Mouse (Mus musculus): ENCODE data around the gene 9930104L06Rik. TPM values are rescaled to one million over a fixed set of nuclear protein-coding genes. Genes with fewer than 3 reads are reported as not detected.

9930104L06Rik gene
- total RNA-seq, 1 experiment, result 23.8 TPM

- H3K9me3 ChIP-seq (ENCODE audit: control insufficient read depth, insufficient read depth, low read depth, low read length), result no peaks in the 10 kb centered on the region
- no peak for DNase-seq (ENCODE audit: low read depth, low spot score)
- H3K9ac ChIP-seq (ENCODE audit: insufficient read depth, low read depth, low read length, poor library complexity, severe bottlenecking), result no peak overlapping the region
- no peak overlapping the region for H3K27ac ChIP-seq (ENCODE audit: insufficient read depth, low read depth, low read length, poor library complexity, severe bottlenecking)
- no peak for TF ChIP-seq MAFK (IDR thresholded peaks at IDR 0.05; ENCODE audit: insufficient read depth, low read depth, low read length)
- no peak for TF ChIP-seq CHD2 (IDR thresholded peaks at IDR 0.05; ENCODE audit: low read depth, low read length)
- no peak for TF ChIP-seq ZC3H11A (IDR thresholded peaks at IDR 0.05; ENCODE audit: borderline replicate concordance, low read depth, low read length)
- TF ChIP-seq HCFC1 (IDR thresholded peaks at IDR 0.05; ENCODE audit: borderline replicate concordance, insufficient read depth, low read length), result no peak
- TF ChIP-seq ZNF384 (IDR thresholded peaks at IDR 0.05; ENCODE audit: low read depth, low read length), result no peak
- peaks cover 0 to 2% of the 10 kb centered on the region in 2 experiments; a peak in 1 of 4 replicates for H3K4me1 ChIP-seq (ENCODE audit: control insufficient read depth in 2 of 2, insufficient read depth in 2 of 2, low read length in 2 of 2, poor library complexity in 1 of 2)
- no peaks in the 10 kb centered on the region for H3K36me3 ChIP-seq (ENCODE audit: control insufficient read depth, insufficient read depth, low read length, poor library complexity, severe bottlenecking)
- no peak overlapping the region for H3K4me3 ChIP-seq (ENCODE audit: insufficient read depth in 1 of 2, low read depth in 1 of 2, low read length in 2 of 2, poor library complexity in 1 of 2, severe bottlenecking in 1 of 2)
- in situ Hi-C loops (cut with MboI; ENCODE audit: low sequenced_read_pairs in 2 of 2, unreplicated experiment in 2 of 2), result no loop called here
Observed at GRCm38 (mm10) chr4:124978201-124978600, 41.4 kb downstream of the 9930104L06Rik start.

GRCm38 (mm10) chr4:124983893-124984526 is 47.2 kb downstream of the 9930104L06Rik start:
- TF ChIP-seq MAFK (IDR thresholded peaks at IDR 0.05; ENCODE audit: insufficient read depth, low read depth, low read length) (no peak), HCFC1 (IDR thresholded peaks at IDR 0.05; ENCODE audit: borderline replicate concordance, insufficient read depth, low read length) (no peak), ZC3H11A (IDR thresholded peaks at IDR 0.05; ENCODE audit: borderline replicate concordance, low read depth, low read length) (no peak), CHD2 (IDR thresholded peaks at IDR 0.05; ENCODE audit: low read depth, low read length) (no peak), ZNF384 (IDR thresholded peaks at IDR 0.05; ENCODE audit: low read depth, low read length) (no peak)
- in situ Hi-C loops (cut with MboI; ENCODE audit: low sequenced_read_pairs in 2 of 2, unreplicated experiment in 2 of 2), result no loop called here
- Histone ChIP-seq H3K27ac (ENCODE audit: insufficient read depth, low read depth, low read length, poor library complexity, severe bottlenecking) (no peak overlapping the region), H3K9me3 (ENCODE audit: control insufficient read depth, insufficient read depth, low read depth, low read length) (no peaks in the 10 kb centered on the region), H3K4me1 (ENCODE audit: control insufficient read depth in 2 of 2, insufficient read depth in 2 of 2, low read length in 2 of 2, poor library complexity in 1 of 2) (peaks cover 0 to 9% of the 10 kb centered on the region in 2 experiments; a peak in 2 of 4 replicates), H3K9ac (ENCODE audit: insufficient read depth, low read depth, low read length, poor library complexity, severe bottlenecking) (no peak overlapping the region), H3K36me3 (ENCODE audit: control insufficient read depth, insufficient read depth, low read length, poor library complexity, severe bottlenecking) (no peaks in the 10 kb centered on the region), H3K4me3 (ENCODE audit: insufficient read depth in 1 of 2, low read depth in 1 of 2, low read length in 2 of 2, poor library complexity in 1 of 2, severe bottlenecking in 1 of 2) (no peak overlapping the region)
- peak; percentile 62 for DNase-seq (ENCODE audit: low read depth, low spot score)

- DNase-seq (ENCODE audit: low read depth, low spot score), result no peak
- H3K4me3 ChIP-seq (ENCODE audit: insufficient read depth in 1 of 2, low read depth in 1 of 2, low read length in 2 of 2, poor library complexity in 1 of 2, severe bottlenecking in 1 of 2), result no peak overlapping the region
- in situ Hi-C loops (cut with MboI; ENCODE audit: low sequenced_read_pairs in 2 of 2, unreplicated experiment in 2 of 2), result no loop called here
- no peak overlapping the region for H3K27ac ChIP-seq (ENCODE audit: insufficient read depth, low read depth, low read length, poor library complexity, severe bottlenecking)
- peaks cover 0 to 15% of the 10 kb centered on the region in 2 experiments; a peak in 2 of 4 replicates for H3K4me1 ChIP-seq (ENCODE audit: control insufficient read depth in 2 of 2, insufficient read depth in 2 of 2, low read length in 2 of 2, poor library complexity in 1 of 2)
- no peak for TF ChIP-seq ZNF384 (IDR thresholded peaks at IDR 0.05; ENCODE audit: low read depth, low read length)
- no peak for TF ChIP-seq CHD2 (IDR thresholded peaks at IDR 0.05; ENCODE audit: low read depth, low read length)
- TF ChIP-seq ZC3H11A (IDR thresholded peaks at IDR 0.05; ENCODE audit: borderline replicate concordance, low read depth, low read length), result no peak
- TF ChIP-seq HCFC1 (IDR thresholded peaks at IDR 0.05; ENCODE audit: borderline replicate concordance, insufficient read depth, low read length), result no peak
- TF ChIP-seq MAFK (IDR thresholded peaks at IDR 0.05; ENCODE audit: insufficient read depth, low read depth, low read length), result no peak
- H3K9ac ChIP-seq (ENCODE audit: insufficient read depth, low read depth, low read length, poor library complexity, severe bottlenecking), result no peak overlapping the region
- H3K9me3 ChIP-seq (ENCODE audit: control insufficient read depth, insufficient read depth, low read depth, low read length), result no peaks in the 10 kb centered on the region
- H3K36me3 ChIP-seq (ENCODE audit: control insufficient read depth, insufficient read depth, low read length, poor library complexity, severe bottlenecking), result no peaks in the 10 kb centered on the region
Observed at GRCm38 (mm10) chr4:124984871-124985670, 48.2 kb downstream of the 9930104L06Rik start.

GRCm38 (mm10) chr4:124985671-124986602 is 49.1 kb downstream of the 9930104L06Rik start, which contains the start of gene Rspo1:
Gene Rspo1, plus strand, starts transcription at chr4:124986430.
- DNase-seq (ENCODE audit: low read depth, low spot score), result no peak
- in situ Hi-C loops (cut with MboI; ENCODE audit: low sequenced_read_pairs in 2 of 2, unreplicated experiment in 2 of 2), result no loop called here
- peaks cover 2 to 15% of the 10 kb centered on the region in 2 experiments; a peak in 2 of 4 replicates for H3K4me1 ChIP-seq (ENCODE audit: control insufficient read depth in 2 of 2, insufficient read depth in 2 of 2, low read length in 2 of 2, poor library complexity in 1 of 2)

More at GRCm38 (mm10) chr4:124985671-124986602, 49.1 kb downstream of the 9930104L06Rik start, which contains the start of gene Rspo1:
- H3K9ac ChIP-seq (ENCODE audit: insufficient read depth, low read depth, low read length, poor library complexity, severe bottlenecking), result peak within 1 kb of the TSS; percentile 66
- no peak within 1 kb of the TSS for H3K27ac ChIP-seq (ENCODE audit: insufficient read depth, low read depth, low read length, poor library complexity, severe bottlenecking)
- H3K4me3 ChIP-seq (ENCODE audit: insufficient read depth in 1 of 2, low read depth in 1 of 2, low read length in 2 of 2, poor library complexity in 1 of 2, severe bottlenecking in 1 of 2), result peak within 1 kb of the TSS; percentile 64 to 80
- no peaks in the 10 kb centered on the region for H3K9me3 ChIP-seq (ENCODE audit: control insufficient read depth, insufficient read depth, low read depth, low read length)
- no peaks in the 10 kb centered on the region for H3K36me3 ChIP-seq (ENCODE audit: control insufficient read depth, insufficient read depth, low read length, poor library complexity, severe bottlenecking)
- TF ChIP-seq ZNF384 (IDR thresholded peaks at IDR 0.05; ENCODE audit: low read depth, low read length) (no peak), CHD2 (IDR thresholded peaks at IDR 0.05; ENCODE audit: low read depth, low read length) (no peak), ZC3H11A (IDR thresholded peaks at IDR 0.05; ENCODE audit: borderline replicate concordance, low read depth, low read length) (no peak), MAFK (IDR thresholded peaks at IDR 0.05; ENCODE audit: insufficient read depth, low read depth, low read length) (no peak), HCFC1 (IDR thresholded peaks at IDR 0.05; ENCODE audit: borderline replicate concordance, insufficient read depth, low read length) (no peak)
